Mouse (Mus musculus) NIH3T3 (cell line): ENCODE measurements at regions not wholly inside any gene's neighbourhood (a gene's known extent, or its start where the extent isn't known, plus 50 kb on each side); places are given as distances from the start of the nearest gene placed in this dataset.
"Not testable (repeated sequence)": the region's sequence is repeated elsewhere in the genome, so short reads cannot be mapped to it uniquely, and the experiment has no call there.

Experiments used
- DNase-seq: peaks from one replicate; pipeline ENCODE4 v3.0.0-alpha.2; 2012; ENCODE audit warnings: low read depth

GRCm38 (mm10) chr1:194565574-194565973 lies 52.4 kb upstream of the Plxna2 start:
- DNase-seq: no peak

- no peak for DNase-seq
These were observed 54.1 kb upstream of the Plxna2 start for GRCm38 (mm10) chr1:194563946-194564345.

- DNase-seq: no peak
These were observed 56.9 kb upstream of the Plxna2 start for GRCm38 (mm10) chr1:194561098-194561497.

- no peak for DNase-seq
These were observed 69.4 kb upstream of the Plxna2 start for GRCm38 (mm10) chr1:194548661-194549060.

- DNase-seq: no peak
These were observed 69.8 kb upstream of the Plxna2 start for GRCm38 (mm10) chr1:194548243-194548642.

GRCm38 (mm10) chr1:194540923-194541322 lies 77.1 kb upstream of the Plxna2 start:
- DNase-seq: no peak

- no peak for DNase-seq
These were observed 90.5 kb upstream of the Plxna2 start for GRCm38 (mm10) chr1:194527342-194528165.

- DNase-seq: no peak
These were observed 93.0 kb upstream of the Plxna2 start for GRCm38 (mm10) chr1:194524976-194525375.

- no peak for DNase-seq
These were observed 96.8 kb upstream of the Plxna2 start for GRCm38 (mm10) chr1:194521216-194521615.

GRCm38 (mm10) chr1:194519509-194520220 lies 98.4 kb upstream of the Plxna2 start:
- no peak for DNase-seq

- DNase-seq: no peak
These were observed 101.9 kb upstream of the Plxna2 start for GRCm38 (mm10) chr1:194516136-194516535.

- DNase-seq: no peak
These were observed 109.7 kb upstream of the Plxna2 start for GRCm38 (mm10) chr1:194508314-194508713.

- no peak for DNase-seq
These were observed 112.2 kb upstream of the Plxna2 start for GRCm38 (mm10) chr1:194505826-194506225.

- DNase-seq: peak; percentile 4
These were observed 113.8 kb upstream of the Plxna2 start for GRCm38 (mm10) chr1:194504207-194504606.

GRCm38 (mm10) chr1:194503517-194503916 lies 114.5 kb upstream of the Plxna2 start:
- no peak for DNase-seq

- no peak for DNase-seq
These were observed 121.6 kb upstream of the Plxna2 start for GRCm38 (mm10) chr1:194496424-194496823.

- no peak for DNase-seq
These were observed 126.9 kb upstream of the Plxna2 start for GRCm38 (mm10) chr1:194491111-194491510.

- DNase-seq: no peak
These were observed 129.9 kb upstream of the Plxna2 start for GRCm38 (mm10) chr1:194488126-194488525.

- no peak for DNase-seq
These were observed 135.3 kb upstream of the Plxna2 start for GRCm38 (mm10) chr1:194482717-194483059.

GRCm38 (mm10) chr1:194482001-194482716 lies 135.9 kb upstream of the Plxna2 start:
- no peak for DNase-seq

- not testable (repeated sequence) for DNase-seq
These were observed 146.7 kb upstream of the Plxna2 start for GRCm38 (mm10) chr1:194471281-194471680.

GRCm38 (mm10) chr1:194452480-194452879 lies 165.5 kb upstream of the Plxna2 start:
- no peak for DNase-seq

GRCm38 (mm10) chr1:194443681-194444080 lies 174.3 kb upstream of the Plxna2 start:
- DNase-seq: no peak
